Mouse (Mus musculus) myocyte (in vitro differentiated cells): Measurements from ENCODE around the gene 1700013G24Rik. TPM values are rescaled to one million over a fixed set of nuclear protein-coding genes. Genes with fewer than 3 reads are reported as not detected.
A peak's percentile ranks its signal among the peaks of the same experiment; 100 is the strongest.

ENCODE experiments used
- H3K27me3 ChIP-seq: one replicate; pipeline ENCODE4 v1.6.1; 2011; ENCODE audit not compliant: control insufficient read depth, insufficient read depth, insufficient read length
- H3K36me3 ChIP-seq: one replicate; pipeline ENCODE4 v1.6.1; 2011; ENCODE audit not compliant: control insufficient read depth, insufficient read depth
- H3K4me2 ChIP-seq: one replicate; pipeline ENCODE4 v1.6.1; 2011; ENCODE audit warnings: low read depth, control low read depth
- H3K4me3 ChIP-seq: one replicate; pipeline ENCODE4 v1.5.1; 2011; ENCODE audit warnings: mild to moderate bottlenecking, control low read depth, moderate library complexity
- H3K79me2 ChIP-seq: one replicate; pipeline ENCODE4 v1.6.1; 2011; ENCODE audit not compliant: control insufficient read depth, insufficient read depth
- H3ac ChIP-seq: one replicate; pipeline ENCODE4 v1.6.1; 2011; ENCODE audit not compliant: control insufficient read depth, insufficient read length
- CEBPB ChIP-seq: IDR thresholded peaks from 2 replicates; pipeline ENCODE4 v1.6.1; 2011; ENCODE audit warnings: mild to moderate bottlenecking, moderate library complexity; ENCODE audit not compliant: poor library complexity, insufficient read depth, severe bottlenecking
- E2F4 ChIP-seq: IDR thresholded peaks from one replicate; pipeline ENCODE4 v1.6.1; 2011; ENCODE audit warnings: mild to moderate bottlenecking, control low read depth, moderate library complexity; ENCODE audit not compliant: insufficient read depth
- MAX ChIP-seq: IDR thresholded peaks from one replicate; pipeline ENCODE4 v1.6.1; 2011; ENCODE audit warnings: low read depth, mild to moderate bottlenecking, control low read depth
- MYOD1 ChIP-seq, 3 experiments: IDR thresholded peaks; one replicate each; pipeline ENCODE4 v1.6.1; 2011; ENCODE audit warnings: control low read depth in 2 of 3, low read depth in 2 of 3, mild to moderate bottlenecking in 2 of 3, moderate library complexity in 1 of 3; ENCODE audit not compliant: insufficient read length in 2 of 3, control insufficient read depth in 1 of 3
- MYOG ChIP-seq, 3 experiments: IDR thresholded peaks; one replicate each; pipeline ENCODE4 v1.6.1; 2011; ENCODE audit warnings: control low read depth in 2 of 3, low read depth in 2 of 3, mild to moderate bottlenecking in 2 of 3; ENCODE audit not compliant: insufficient read length in 2 of 3, control insufficient read depth in 1 of 3, insufficient read depth in 1 of 3
- POLR2A ChIP-seq: IDR thresholded peaks from one replicate; pipeline ENCODE4 v1.6.1; 2011; ENCODE audit warnings: low read depth, mild to moderate bottlenecking, control low read depth, moderate library complexity; ENCODE audit not compliant: insufficient read length
- POLR2AphosphoS2 ChIP-seq: IDR thresholded peaks from one replicate; pipeline ENCODE4 v1.6.1; 2011; ENCODE audit warnings: low read depth, control low read depth; ENCODE audit not compliant: insufficient read length
- REST ChIP-seq: IDR thresholded peaks from one replicate; pipeline ENCODE4 v1.6.1; 2011; ENCODE audit warnings: mild to moderate bottlenecking, control low read depth, moderate library complexity; ENCODE audit not compliant: insufficient read depth, insufficient read length
- SRF ChIP-seq: IDR thresholded peaks from one replicate; pipeline ENCODE4 v1.6.1; 2011; ENCODE audit warnings: low read depth; ENCODE audit not compliant: control insufficient read depth, insufficient read length
- TCF12 ChIP-seq: IDR thresholded peaks from one replicate; pipeline ENCODE4 v1.6.1; 2011; ENCODE audit warnings: mild to moderate bottlenecking, control low read depth; ENCODE audit not compliant: poor library complexity, insufficient read depth, severe bottlenecking
- TCF3 ChIP-seq: IDR thresholded peaks from one replicate; pipeline ENCODE4 v1.6.1; 2011; ENCODE audit warnings: low read depth, control low read depth; ENCODE audit not compliant: insufficient read length
- USF1 ChIP-seq: IDR thresholded peaks from one replicate; pipeline ENCODE4 v1.6.1; 2011; ENCODE audit warnings: low read depth, mild to moderate bottlenecking, control low read depth, moderate library complexity
- polyA plus RNA-seq: library from polyadenylated mRNA; unstranded; fragments of >200 nt; fragmentation: generic; extraction: Trizol; gene quantifications from one replicate; pipeline ENCODE4 v1.2.1, GENCODE M21; 2012; ENCODE audit warnings: missing spikeins

The 1700013G24Rik gene
- polyA plus RNA-seq, 1 experiment = 0.55 TPM

GRCm38 (mm10) chr4:137468260-137469080, 15.4 kb downstream of the 1700013G24Rik start, which contains the start of gene Hspg2:
Gene Hspg2 (plus strand): TSS chr4:137468769.
- TF ChIP-seq POLR2A = peak; percentile 91
- TF ChIP-seq CEBPB = no peak
- peak in 2 of 3 experiments; percentile 36 to 75 for TF ChIP-seq MYOD1 (IDR thresholded peaks at IDR 0.05; ENCODE audit: control insufficient read depth in 1 of 3, insufficient read length in 2 of 3, low read depth in 2 of 3)
- no peak for TF ChIP-seq E2F4
- TF ChIP-seq TCF12 = no peak
- peak; percentile 92 for TF ChIP-seq POLR2AphosphoS2
- no peak for TF ChIP-seq TCF3
- TF ChIP-seq MAX = no peak
- peak in 2 of 3 experiments; percentile 50 to 51 for TF ChIP-seq MYOG (IDR thresholded peaks at IDR 0.05; ENCODE audit: control insufficient read depth in 1 of 3, insufficient read depth in 1 of 3, insufficient read length in 2 of 3, low read depth in 2 of 3)
- TF ChIP-seq USF1 = no peak
- TF ChIP-seq REST = no peak
- TF ChIP-seq SRF = no peak
- Histone ChIP-seq H3K36me3 (no peaks in the 10 kb centered on the region), H3K79me2 (peaks cover 47% of the 10 kb centered on the region), H3ac (peak within 1 kb of the TSS; percentile 85), H3K4me3 (peak within 1 kb of the TSS; percentile 97), H3K4me2 (peak within 1 kb of the TSS; percentile 97), H3K27me3 (no peaks in the 10 kb centered on the region)

GRCm38 (mm10) chr4:137469081-137469844, 16.2 kb downstream of the 1700013G24Rik start:
- H3K36me3 ChIP-seq = no peaks in the 10 kb centered on the region
- peak overlapping the region; percentile 85 for H3ac ChIP-seq
- TF ChIP-seq REST (no peak), CEBPB (no peak), USF1 (no peak), MYOD1 (IDR thresholded peaks at IDR 0.05; ENCODE audit: control insufficient read depth in 1 of 3, insufficient read length in 2 of 3, low read depth in 2 of 3) (no peak), MYOG (IDR thresholded peaks at IDR 0.05; ENCODE audit: control insufficient read depth in 1 of 3, insufficient read depth in 1 of 3, insufficient read length in 2 of 3, low read depth in 2 of 3) (no peak), POLR2AphosphoS2 (no peak), SRF (no peak), POLR2A (no peak), TCF12 (no peak), TCF3 (no peak), E2F4 (no peak), MAX (no peak)

GRCm38 (mm10) chr4:137469845-137470692, 17.0 kb downstream of the 1700013G24Rik start:
- peak overlapping the region; percentile 85 for H3ac ChIP-seq
- no peaks in the 10 kb centered on the region for H3K27me3 ChIP-seq
- H3K79me2 ChIP-seq = peaks cover 61% of the 10 kb centered on the region
- no peaks in the 10 kb centered on the region for H3K36me3 ChIP-seq
- H3K4me3 ChIP-seq = peak overlapping the region; percentile 97
- peak overlapping the region; percentile 97 for H3K4me2 ChIP-seq
- TF ChIP-seq CEBPB (no peak), POLR2A (peak; percentile 37)

More at GRCm38 (mm10) chr4:137469081-137469844, 16.2 kb downstream of the 1700013G24Rik start:
- Histone ChIP-seq H3K4me3 (peak overlapping the region; percentile 97), H3K79me2 (peaks cover 53% of the 10 kb centered on the region), H3K4me2 (peak overlapping the region; percentile 97), H3K27me3 (no peaks in the 10 kb centered on the region)

- Histone ChIP-seq H3K4me2 (peak overlapping the region; percentile 97), H3K79me2 (peaks cover 69% of the 10 kb centered on the region), H3K36me3 (no peaks in the 10 kb centered on the region), H3K27me3 (no peaks in the 10 kb centered on the region), H3ac (peak overlapping the region; percentile 85), H3K4me3 (peak overlapping the region; percentile 97)
- TF ChIP-seq USF1 (peak; percentile 11), E2F4 (no peak)
Measured at GRCm38 (mm10) chr4:137470701-137471317, 17.7 kb downstream of the 1700013G24Rik start.
